Mouse (Mus musculus): ENCODE measurements around the gene Aagab.

Aagab gene

GRCm38 (mm10) chr9:63602043-63602939 is at the start of gene Aagab, which contains the start of gene Iqch:
Aagab (plus strand) TSS chr9:63602660.
Iqch (minus strand) TSS chr9:63602493.
- peak; percentile 96 for DNase-seq (ENCODE audit: low read depth)

- no peak for DNase-seq (ENCODE audit: low read depth)
These were observed 48.8 kb upstream of the Aagab start for GRCm38 (mm10) chr9:63553628-63554027.

GRCm38 (mm10) chr9:63555460-63555990 is 46.9 kb upstream of the Aagab start:
- peak; percentile 35 for DNase-seq (ENCODE audit: low read depth)

GRCm38 (mm10) chr9:63556316-63556715 is 46.1 kb upstream of the Aagab start:
- DNase-seq (ENCODE audit: low read depth) = no peak

GRCm38 (mm10) chr9:63556933-63557332 is 45.5 kb upstream of the Aagab start:
- DNase-seq (ENCODE audit: low read depth) = no peak

- DNase-seq (ENCODE audit: low read depth) = no peak
These were observed 40.5 kb upstream of the Aagab start for GRCm38 (mm10) chr9:63561931-63562330.

- no peak for DNase-seq (ENCODE audit: low read depth)
These were observed 39.0 kb upstream of the Aagab start for GRCm38 (mm10) chr9:63563436-63563835.

- DNase-seq (ENCODE audit: low read depth) = no peak
These were observed 34.1 kb upstream of the Aagab start for GRCm38 (mm10) chr9:63568314-63568713.

- peak; percentile 57 for DNase-seq (ENCODE audit: low read depth)
These were observed 33.7 kb upstream of the Aagab start for GRCm38 (mm10) chr9:63568808-63569207.

- no peak for DNase-seq (ENCODE audit: low read depth)
These were observed 30.6 kb upstream of the Aagab start for GRCm38 (mm10) chr9:63571895-63572294.

GRCm38 (mm10) chr9:63572874-63573273 is 29.6 kb upstream of the Aagab start:
- DNase-seq (ENCODE audit: low read depth) = no peak

- DNase-seq (ENCODE audit: low read depth) = no peak
These were observed 25.0 kb upstream of the Aagab start for GRCm38 (mm10) chr9:63577469-63577868.

GRCm38 (mm10) chr9:63579644-63580043 is 22.8 kb upstream of the Aagab start:
- peak; percentile 44 for DNase-seq (ENCODE audit: low read depth)

GRCm38 (mm10) chr9:63580046-63580445 is 22.4 kb upstream of the Aagab start:
- peak; percentile 80 for DNase-seq (ENCODE audit: low read depth)

- DNase-seq (ENCODE audit: low read depth) = no peak
These were observed 20.7 kb upstream of the Aagab start for GRCm38 (mm10) chr9:63581778-63582177.

- DNase-seq (ENCODE audit: low read depth) = no peak
These were observed 17.2 kb upstream of the Aagab start for GRCm38 (mm10) chr9:63585251-63585650.

GRCm38 (mm10) chr9:63589209-63589608 is 13.3 kb upstream of the Aagab start:
- no peak for DNase-seq (ENCODE audit: low read depth)

- DNase-seq (ENCODE audit: low read depth) = no peak
These were observed 11.9 kb upstream of the Aagab start for GRCm38 (mm10) chr9:63590592-63590991.

- no peak for DNase-seq (ENCODE audit: low read depth)
These were observed 10.7 kb upstream of the Aagab start for GRCm38 (mm10) chr9:63591661-63592256.

GRCm38 (mm10) chr9:63595032-63595431 is 7.4 kb upstream of the Aagab start:
- DNase-seq (ENCODE audit: low read depth) = no peak

GRCm38 (mm10) chr9:63595652-63596051 is 6.8 kb upstream of the Aagab start:
- DNase-seq (ENCODE audit: low read depth) = no peak

- DNase-seq (ENCODE audit: low read depth) = peak; percentile 39
These were observed 5.8 kb upstream of the Aagab start for GRCm38 (mm10) chr9:63596660-63597059.

- no peak for DNase-seq (ENCODE audit: low read depth)
These were observed 1.4 kb downstream of the Aagab start for GRCm38 (mm10) chr9:63603849-63604248.

Measured in NIH3T3 (cell line).